Mouse (Mus musculus) MEL (cell line): Measurements from ENCODE around the gene Klhl5. TPM values are rescaled to one million over a fixed set of nuclear protein-coding genes. Genes with fewer than 3 reads are reported as not detected.
A peak's percentile ranks its signal among the peaks of the same experiment; 100 is the strongest.

ENCODE experiments used
- DNase-seq: peaks from one replicate; pipeline ENCODE4 v3.0.0; 2011; ENCODE audit warnings: low read depth, low spot score
- H3K27ac ChIP-seq: 2 replicates; pipeline ENCODE4 v1.5.1; 2012; ENCODE audit warnings: low read depth, mild to moderate bottlenecking, control low read depth, low read length, moderate library complexity; ENCODE audit not compliant: control insufficient read depth
- H3K27me3 ChIP-seq, 2 experiments: fragments of 150-350 bp in 1 of 2; sonication (generic) in 1 of 2; 2 replicates each; pipeline ENCODE4 v1.6.1; 2012; ENCODE audit warnings: low read length in 2 of 2, mild to moderate bottlenecking in 2 of 2, improper control_type of control experiment in 1 of 2, moderate library complexity in 1 of 2; ENCODE audit not compliant: insufficient read depth in 2 of 2, control insufficient read depth in 1 of 2
- H3K36me3 ChIP-seq, 2 experiments: 2 replicates each; pipeline ENCODE4 v1.6.1; 2012 to 2014; ENCODE audit warnings: low read length in 2 of 2, improper control_type of control experiment in 1 of 2, inconsistent platforms in 1 of 2, mild to moderate bottlenecking in 1 of 2; ENCODE audit not compliant: insufficient read depth in 2 of 2, control insufficient read depth in 1 of 2
- H3K4me1 ChIP-seq, 2 experiments: fragments of 150-350 bp in 1 of 2; sonication (generic) in 1 of 2; 2 replicates each; pipeline ENCODE4 v1.6.1; 2012; ENCODE audit warnings: low read length in 2 of 2, improper control_type of control experiment in 1 of 2, mild to moderate bottlenecking in 1 of 2; ENCODE audit not compliant: insufficient read depth in 2 of 2, control insufficient read depth in 1 of 2
- H3K4me3 ChIP-seq, 2 experiments: fragments of 150-350 bp in 1 of 2; sonication (generic) in 1 of 2; 2 replicates each; pipeline ENCODE4 v1.5.1; 2012; ENCODE audit warnings: low read depth in 2 of 2, low read length in 2 of 2, mild to moderate bottlenecking in 2 of 2, moderate library complexity in 2 of 2, control low read depth in 1 of 2, improper control_type of control experiment in 1 of 2; ENCODE audit not compliant: control insufficient read depth in 1 of 2, insufficient read depth in 1 of 2
- H3K79me2 ChIP-seq: 2 replicates; pipeline ENCODE4 v1.6.1; 2012; ENCODE audit warnings: mild to moderate bottlenecking, low read length, moderate library complexity; ENCODE audit not compliant: control insufficient read depth, poor library complexity, insufficient read depth
- H3K9ac ChIP-seq: 2 replicates; pipeline ENCODE4 v1.6.1; 2012; ENCODE audit warnings: low read depth, mild to moderate bottlenecking, control low read depth, low read length, moderate library complexity; ENCODE audit not compliant: control insufficient read depth, poor library complexity, severe bottlenecking
- H3K9me3 ChIP-seq: fragments of 150-350 bp; sonication (generic); replicated peaks from 2 replicates; pipeline ENCODE4 v1.6.1; 2012; ENCODE audit warnings: mild to moderate bottlenecking, low read length, improper control_type of control experiment, moderate library complexity; ENCODE audit not compliant: insufficient read depth
- BHLHE40 ChIP-seq: IDR thresholded peaks from 2 replicates; pipeline ENCODE4 v1.6.1; 2012; ENCODE audit warnings: low read depth, mild to moderate bottlenecking, inconsistent platforms, low read length, improper control_type of control experiment, borderline replicate concordance
- CHD1 ChIP-seq: IDR thresholded peaks from 2 replicates; pipeline ENCODE4 v1.6.1; 2012; ENCODE audit warnings: low read depth, mild to moderate bottlenecking, inconsistent platforms, low read length, improper control_type of control experiment
- CTCF ChIP-seq, 3 experiments: IDR thresholded peaks in 2 of 3; conservative IDR thresholded peaks in 1 of 3; 2 replicates each; pipeline ENCODE4 v1.5.1; 2011 to 2012; ENCODE audit warnings: low read length in 3 of 3, low read depth in 2 of 3, mild to moderate bottlenecking in 2 of 3, improper control_type of control experiment in 1 of 3, inconsistent platforms in 1 of 3, mixed read lengths in 1 of 3, moderate library complexity in 1 of 3; ENCODE audit not compliant: control insufficient read depth in 1 of 3, insufficient read depth in 1 of 3, poor library complexity in 1 of 3, severe bottlenecking in 1 of 3
- E2F4 ChIP-seq: IDR thresholded peaks from 2 replicates; pipeline ENCODE4 v1.6.1; 2011; ENCODE audit warnings: low read depth, low read length, improper control_type of control experiment, borderline replicate concordance
- ELF1 ChIP-seq: IDR thresholded peaks from 2 replicates; pipeline ENCODE4 v1.6.1; 2014; ENCODE audit warnings: low read depth, mild to moderate bottlenecking, inconsistent platforms, low read length, improper control_type of control experiment, moderate library complexity
- ETS1 ChIP-seq: IDR thresholded peaks from 2 replicates; pipeline ENCODE4 v1.6.1; 2012; ENCODE audit warnings: low read depth, mild to moderate bottlenecking, inconsistent platforms, low read length, improper control_type of control experiment, moderate library complexity
- GATA1 ChIP-seq: IDR thresholded peaks from 2 replicates; pipeline ENCODE4 v1.6.1; 2011; ENCODE audit warnings: low read depth, low read length, improper control_type of control experiment
- HCFC1 ChIP-seq: IDR thresholded peaks from 2 replicates; pipeline ENCODE4 v1.6.1; 2012; ENCODE audit warnings: low read depth, mild to moderate bottlenecking, inconsistent platforms, low read length, improper control_type of control experiment, moderate library complexity
- MAFK ChIP-seq: IDR thresholded peaks from 2 replicates; pipeline ENCODE4 v1.6.1; 2011; ENCODE audit warnings: low read depth, mild to moderate bottlenecking, low read length, improper control_type of control experiment, borderline replicate concordance
- MAX ChIP-seq: IDR thresholded peaks from 2 replicates; pipeline ENCODE4 v1.6.1; 2011; ENCODE audit warnings: low read length, improper control_type of control experiment
- MAZ ChIP-seq: IDR thresholded peaks from 2 replicates; pipeline ENCODE4 v1.6.1; 2012; ENCODE audit warnings: low read depth, mild to moderate bottlenecking, inconsistent platforms, low read length, improper control_type of control experiment
- MXI1 ChIP-seq: IDR thresholded peaks from 2 replicates; pipeline ENCODE4 v1.6.1; 2011; ENCODE audit warnings: mild to moderate bottlenecking, low read depth, low read length, improper control_type of control experiment
- NRF1 ChIP-seq: IDR thresholded peaks from 2 replicates; pipeline ENCODE4 v1.6.1; 2014; ENCODE audit warnings: low read depth, mild to moderate bottlenecking, inconsistent platforms, low read length, improper control_type of control experiment, moderate library complexity; ENCODE audit not compliant: poor library complexity, insufficient read depth, severe bottlenecking
- POLR2AphosphoS2 ChIP-seq: IDR thresholded peaks from 2 replicates; pipeline ENCODE4 v1.6.1; 2011; ENCODE audit warnings: low read length, improper control_type of control experiment
- POLR2AphosphoS5 ChIP-seq: IDR thresholded peaks from 2 replicates; pipeline ENCODE4 v1.6.1; 2012; ENCODE audit warnings: low read depth, borderline replicate concordance, mild to moderate bottlenecking, inconsistent platforms, low read length, moderate library complexity, mixed read lengths
- RAD21 ChIP-seq: IDR thresholded peaks from 2 replicates; pipeline ENCODE4 v1.6.1; 2011; ENCODE audit warnings: mild to moderate bottlenecking, low read depth, low read length, improper control_type of control experiment
- RCOR1 ChIP-seq: IDR thresholded peaks from 2 replicates; pipeline ENCODE4 v1.6.1; 2012; ENCODE audit warnings: low read depth, mild to moderate bottlenecking, inconsistent platforms, low read length, improper control_type of control experiment
- SIN3A ChIP-seq: IDR thresholded peaks from 2 replicates; pipeline ENCODE4 v1.6.1; 2012; ENCODE audit warnings: low read length, improper control_type of control experiment, inconsistent platforms
- SMC3 ChIP-seq: IDR thresholded peaks from 2 replicates; pipeline ENCODE4 v1.6.1; 2011; ENCODE audit warnings: low read depth, low read length, improper control_type of control experiment
- TAL1 ChIP-seq: IDR thresholded peaks from 2 replicates; pipeline ENCODE4 v1.6.1; 2012; ENCODE audit warnings: mild to moderate bottlenecking, inconsistent platforms, low read length, moderate library complexity, mixed read lengths
- TBP ChIP-seq: IDR thresholded peaks from 2 replicates; pipeline ENCODE4 v1.8.0; 2011; ENCODE audit warnings: low read depth, low read length, improper control_type of control experiment
- TCF12 ChIP-seq: IDR thresholded peaks from 2 replicates; pipeline ENCODE4 v1.6.1; 2014; ENCODE audit warnings: low read depth, mild to moderate bottlenecking, inconsistent platforms, low read length, improper control_type of control experiment, moderate library complexity
- UBTF ChIP-seq: IDR thresholded peaks from 2 replicates; pipeline ENCODE4 v1.6.1; 2012; ENCODE audit warnings: low read depth, mild to moderate bottlenecking, inconsistent platforms, low read length, improper control_type of control experiment, moderate library complexity, borderline replicate concordance; ENCODE audit not compliant: insufficient read depth
- USF1 ChIP-seq: IDR thresholded peaks from 2 replicates; pipeline ENCODE4 v1.6.1; 2014; ENCODE audit warnings: low read depth, mild to moderate bottlenecking, inconsistent platforms, low read length, improper control_type of control experiment, moderate library complexity
- USF2 ChIP-seq, 2 experiments: IDR thresholded peaks; 2 replicates each; pipeline ENCODE4 v1.6.1; 2011 to 2012; ENCODE audit warnings: improper control_type of control experiment in 2 of 2, low read length in 2 of 2, borderline replicate concordance in 1 of 2, inconsistent platforms in 1 of 2, low read depth in 1 of 2, mild to moderate bottlenecking in 1 of 2; ENCODE audit not compliant: insufficient read depth in 1 of 2
- ZC3H11A ChIP-seq: IDR thresholded peaks from 2 replicates; pipeline ENCODE4 v1.6.1; 2012; ENCODE audit warnings: low read depth, mild to moderate bottlenecking, inconsistent platforms, low read length, improper control_type of control experiment
- ZKSCAN1 ChIP-seq: IDR thresholded peaks from 2 replicates; pipeline ENCODE4 v1.6.1; 2012; ENCODE audit warnings: low read depth, mild to moderate bottlenecking, inconsistent platforms, low read length, improper control_type of control experiment, moderate library complexity
- ZMIZ1 ChIP-seq: IDR thresholded peaks from 2 replicates; pipeline ENCODE4 v1.6.1; 2012; ENCODE audit warnings: low read depth, mild to moderate bottlenecking, inconsistent platforms, low read length, improper control_type of control experiment, moderate library complexity
- ZNF384 ChIP-seq: IDR thresholded peaks from 2 replicates; pipeline ENCODE4 v1.6.1; 2012; ENCODE audit warnings: low read depth, mild to moderate bottlenecking, inconsistent platforms, low read length, improper control_type of control experiment
- polyA plus RNA-seq, 2 experiments: library from polyadenylated mRNA; stranded (reverse) in 1 of 2; unstranded in 1 of 2; fragments of >175 nt in 1 of 2; fragments of >200 nt in 1 of 2; gene quantifications; 2 replicates each; pipeline versions ENCODE4 v1.2.1 to v1.2.4; 2012; ENCODE audit warnings: low replicate concordance in 2 of 2, low read depth in 1 of 2; ENCODE audit not compliant: insufficient read length in 2 of 2, insufficient read depth in 1 of 2, missing spikeins in 1 of 2
- total RNA-seq: library from RNA; depleted of rRNA; stranded (reverse); fragments of 300-350 nt; gene quantifications from 2 replicates; pipeline ENCODE4 v1.2.3, GENCODE M21; 2012

Gene Klhl5
- total and polyA plus RNA-seq, 3 experiments, result 8.0 to 15.5 TPM; not detected in 1

DNA sequence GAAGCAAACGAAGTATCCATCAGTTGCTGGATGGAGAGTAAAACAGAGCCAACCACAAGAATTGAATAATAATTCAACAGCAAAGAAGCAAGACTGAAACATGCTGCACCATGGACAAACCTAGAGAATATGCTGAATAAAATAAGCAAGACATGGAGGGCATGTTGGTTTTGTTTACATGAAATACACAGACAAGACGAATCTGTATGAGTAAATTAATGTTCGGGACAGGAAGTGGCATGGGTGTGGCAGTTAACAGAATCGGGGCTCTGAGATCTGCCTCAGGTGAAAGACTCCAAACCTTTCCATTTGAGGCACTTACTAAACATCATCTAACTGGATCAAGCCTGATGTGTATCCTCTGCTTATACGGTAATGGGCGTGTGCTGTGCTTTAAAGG is 46.9 kb downstream of the Klhl5 start:
- Histone ChIP-seq H3K4me1 (peaks cover 0 to 6% of the 10 kb centered on the region in 2 experiments; a peak in 1 of 4 replicates), H3K9ac (no peak overlapping the region), H3K36me3 (peaks cover 0 to 7% of the 10 kb centered on the region in 2 experiments; a peak in 2 of 4 replicates), H3K9me3 (no peaks in the 10 kb centered on the region), H3K4me3 (no peak overlapping the region), H3K27ac (no peak overlapping the region), H3K79me2 (no peaks in the 10 kb centered on the region), H3K27me3 (no peaks in the 10 kb centered on the region)
- no peak for TF ChIP-seq HCFC1
- no peak for TF ChIP-seq ZNF384
- TF ChIP-seq CHD1, result no peak
- TF ChIP-seq E2F4, result no peak
- TF ChIP-seq SIN3A, result no peak
- TF ChIP-seq UBTF, result no peak
- TF ChIP-seq ZMIZ1, result no peak
- TF ChIP-seq ELF1, result no peak
- TF ChIP-seq USF1, result no peak
- TF ChIP-seq BHLHE40, result no peak
- TF ChIP-seq ZKSCAN1, result no peak
- no peak for TF ChIP-seq MAZ
- TF ChIP-seq POLR2AphosphoS2, result no peak
- TF ChIP-seq MXI1, result no peak
- no peak for TF ChIP-seq TBP
- no peak for TF ChIP-seq GATA1
- DNase-seq, result no peak

DNA sequence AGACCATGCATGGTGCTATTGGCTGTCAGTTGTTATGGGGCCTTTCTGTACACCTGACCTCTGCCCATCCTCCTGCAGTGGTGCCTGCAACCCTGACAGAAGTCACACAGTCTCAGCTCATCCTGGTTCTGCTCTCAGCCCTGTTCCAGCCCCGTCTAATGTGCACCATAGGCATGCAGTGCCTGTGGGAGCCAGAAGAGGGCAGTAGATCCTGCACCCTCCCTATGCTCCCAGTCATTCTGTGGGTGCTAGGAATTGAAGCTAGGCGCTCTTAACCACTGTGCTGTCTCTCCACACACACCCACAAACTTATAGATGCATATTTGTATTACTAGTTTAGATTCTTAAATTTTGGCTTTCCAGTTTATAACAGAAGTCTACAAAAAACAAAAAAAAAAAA is 49.5 kb downstream of the Klhl5 start:
- Histone ChIP-seq H3K9ac (no peak overlapping the region), H3K4me3 (no peak overlapping the region), H3K4me1 (peaks cover 0 to 6% of the 10 kb centered on the region in 2 experiments; a peak in 1 of 4 replicates), H3K9me3 (no peaks in the 10 kb centered on the region), H3K79me2 (no peaks in the 10 kb centered on the region), H3K27me3 (no peaks in the 10 kb centered on the region), H3K27ac (no peak overlapping the region), H3K36me3 (peaks cover 0 to 7% of the 10 kb centered on the region in 2 experiments; a peak in 2 of 4 replicates)
- TF ChIP-seq BHLHE40 (no peak), CTCF (IDR thresholded peaks at IDR 0.05 in 2 of 3, conservative IDR thresholded peaks at IDR 0.05 in 1 of 3; ENCODE audit: control insufficient read depth in 1 of 3, insufficient read depth in 1 of 3, low read depth in 2 of 3, low read length in 3 of 3, poor library complexity in 1 of 3, severe bottlenecking in 1 of 3) (peak; percentile 75 to 94 (median 82)), MAZ (no peak), SMC3 (peak; percentile 71), RAD21 (peak; percentile 54), MAX (no peak), ZC3H11A (peak; percentile 47), TAL1 (no peak), MXI1 (no peak), GATA1 (no peak), TCF12 (no peak), MAFK (no peak), ETS1 (no peak), SIN3A (no peak), CHD1 (no peak), RCOR1 (no peak), USF1 (no peak), NRF1 (no peak), USF2 (IDR thresholded peaks at IDR 0.05; ENCODE audit: borderline replicate concordance in 1 of 2, insufficient read depth in 1 of 2, low read depth in 1 of 2, low read length in 2 of 2) (no peak), UBTF (no peak), ZKSCAN1 (no peak), POLR2AphosphoS5 (no peak), POLR2AphosphoS2 (no peak), E2F4 (no peak)
- DNase-seq, result peak; percentile 63
